Mouse (Mus musculus) cerebellum, adult 2 months (tissue): ENCODE results near the gene Rita1.

Source experiments
- CTCF ChIP-seq: fragments of 200-500 bp; IDR thresholded peaks from 2 replicates; pipeline ENCODE4 v1.5.1; 2011; ENCODE audit warnings: low read depth, mild to moderate bottlenecking, control low read depth, low read length, moderate library complexity, borderline replicate concordance; ENCODE audit not compliant: insufficient read depth
- POLR2A ChIP-seq: fragments of 200-500 bp; IDR thresholded peaks from 2 replicates; pipeline ENCODE4 v1.6.1; 2011; ENCODE audit warnings: low read length, control low read depth, borderline replicate concordance; ENCODE audit not compliant: insufficient read depth

DNA sequence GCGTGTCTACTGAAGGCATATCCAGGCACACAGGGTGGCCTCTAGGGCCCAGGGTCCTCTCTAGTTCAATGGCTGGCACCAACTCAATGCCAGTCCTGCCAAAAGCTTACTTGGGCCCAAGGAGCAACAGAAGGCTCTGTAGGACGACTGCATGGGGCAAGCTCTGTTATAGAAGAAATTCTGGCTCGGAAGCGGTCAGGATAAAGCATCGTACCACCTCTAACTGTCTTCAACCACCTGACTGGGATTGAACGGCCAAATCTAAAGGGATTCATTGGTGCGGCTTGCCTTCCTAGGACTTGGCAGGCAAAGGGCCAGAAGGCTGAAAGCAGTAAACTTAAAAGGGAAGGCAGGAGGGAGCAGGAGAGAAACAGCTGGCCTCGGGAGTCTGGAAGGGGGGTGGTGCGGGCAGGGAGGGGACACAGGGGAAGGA, 44.0 kb downstream of the Rita1 start:
- TF ChIP-seq CTCF: no peak
- TF ChIP-seq POLR2A: no peak
